Mouse (Mus musculus) urinary bladder, postnatal 14 days (tissue): ENCODE measurements around the gene Shank2.

Source experiments
- DNase-seq: peaks from one replicate; pipeline ENCODE4 v3.0.0; 2021; ENCODE audit warnings: low spot score

Gene Shank2

GRCm38 (mm10) chr7:144106352-144107011 is 104.8 kb downstream of the Shank2 start:
- DNase-seq: no peak

DNA sequence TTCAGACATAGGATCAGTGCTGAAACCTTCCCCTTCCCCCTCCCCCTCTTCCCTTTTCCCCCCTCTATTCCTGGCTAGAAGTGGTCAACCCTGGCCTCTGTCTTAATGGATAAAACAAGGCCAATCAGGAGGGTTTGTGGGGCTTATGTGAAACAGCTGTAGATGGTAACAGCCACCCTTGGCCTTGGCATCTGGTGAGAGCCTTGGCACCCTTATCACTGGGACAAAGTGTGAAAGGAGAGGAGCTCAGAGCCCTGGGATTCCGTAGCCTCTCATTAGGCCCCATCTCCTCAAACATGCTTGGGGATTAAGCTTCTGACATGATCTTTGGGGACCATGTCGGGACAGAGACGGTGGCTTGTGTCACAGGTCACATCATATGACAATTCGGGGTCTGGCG is 106.4 kb downstream of the Shank2 start:
- no peak for DNase-seq

GRCm38 (mm10) chr7:144111026-144111604 is 109.4 kb downstream of the Shank2 start:
- DNase-seq: no peak

DNA sequence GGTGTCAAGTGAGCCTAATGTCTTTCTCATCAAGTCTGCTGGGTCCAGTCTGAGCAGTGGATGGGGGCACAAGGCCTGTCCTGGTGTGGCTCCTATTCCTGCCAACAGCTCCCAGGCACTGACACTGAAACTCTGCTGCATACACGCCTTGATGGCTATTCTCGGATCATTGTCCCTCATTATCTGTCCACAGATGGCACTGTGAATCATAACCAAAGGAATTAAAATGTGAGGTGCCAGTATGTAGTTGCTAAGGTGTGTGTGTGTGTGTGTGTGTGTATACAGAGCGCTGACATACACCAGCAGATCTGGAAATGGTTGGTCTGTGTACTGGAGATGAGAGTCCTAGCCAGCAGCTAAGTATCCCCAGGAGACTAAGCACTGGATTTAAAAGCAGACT is 110.3 kb downstream of the Shank2 start:
- DNase-seq: no peak

GRCm38 (mm10) chr7:144114230-144114629 is 112.5 kb downstream of the Shank2 start:
- DNase-seq: no peak

- DNase-seq: no peak
Observed at GRCm38 (mm10) chr7:144119562-144119961, 117.8 kb downstream of the Shank2 start.

- DNase-seq: no peak
Observed at GRCm38 (mm10) chr7:144132699-144133387, 131.1 kb downstream of the Shank2 start.

- DNase-seq: no peak
Observed at GRCm38 (mm10) chr7:144133388-144133998, 131.8 kb downstream of the Shank2 start.

- DNase-seq: no peak
Observed at GRCm38 (mm10) chr7:144134699-144135098, 133.0 kb downstream of the Shank2 start.

DNA sequence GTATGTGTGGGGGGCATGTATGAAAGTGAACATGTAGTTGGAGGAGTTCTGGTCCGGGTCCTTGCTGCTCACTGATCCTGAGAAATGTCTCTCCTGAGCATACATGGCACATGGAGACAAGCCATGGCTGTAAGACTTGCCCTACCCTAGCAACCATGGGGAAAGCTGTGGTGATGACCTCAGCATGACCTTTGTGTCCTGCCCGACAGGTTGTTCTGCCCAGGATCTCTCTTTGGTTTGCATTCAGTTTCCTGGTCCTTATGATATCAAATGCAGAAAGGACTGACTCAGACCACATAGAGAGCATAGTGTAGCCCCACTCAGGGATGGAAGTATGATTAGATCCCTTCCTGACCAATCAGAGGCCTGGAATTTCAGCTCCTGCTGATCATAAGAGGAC is 136.1 kb downstream of the Shank2 start:
- peak; percentile 17 for DNase-seq

DNA sequence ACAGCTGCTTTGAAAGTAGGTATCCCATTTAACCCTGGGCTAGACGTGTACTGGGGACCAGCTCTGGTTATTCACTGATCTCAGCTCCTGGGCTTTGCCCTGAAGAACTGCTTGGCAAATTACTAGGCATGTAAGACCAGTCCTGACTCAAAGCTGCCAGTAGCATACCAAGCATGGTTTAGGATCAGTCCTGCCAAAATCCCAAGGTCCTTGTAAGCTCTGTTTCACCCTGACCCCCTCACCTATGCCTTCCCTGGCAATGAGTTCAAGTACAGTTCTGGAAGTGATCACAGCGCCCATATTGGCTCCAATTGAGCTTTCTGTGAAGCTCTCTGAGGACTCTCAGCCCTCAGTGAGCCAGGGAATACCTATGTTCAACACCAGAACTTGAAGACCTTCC is 136.7 kb downstream of the Shank2 start:
- no peak for DNase-seq

DNA sequence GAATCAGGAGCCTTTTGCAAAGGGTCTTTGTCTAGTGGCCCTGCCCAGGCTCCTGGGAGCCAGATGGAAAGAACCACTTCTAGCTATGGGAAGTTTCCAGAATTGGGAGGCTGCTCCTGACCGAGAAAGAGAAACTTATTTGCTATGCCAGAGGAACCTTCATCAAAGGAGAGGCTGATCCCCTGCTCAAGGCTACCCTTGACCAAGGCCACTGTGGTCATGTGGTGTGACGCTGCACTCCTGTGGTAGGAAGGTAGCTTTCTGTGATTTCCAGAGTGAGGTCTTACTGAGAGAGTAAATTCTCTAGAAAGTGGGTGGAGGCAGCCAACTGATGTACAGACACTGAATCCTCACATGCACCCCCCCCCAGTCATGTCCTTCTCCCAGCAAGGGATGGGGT is 138.0 kb downstream of the Shank2 start:
- no peak for DNase-seq

GRCm38 (mm10) chr7:144140470-144140869 is 138.7 kb downstream of the Shank2 start:
- no peak for DNase-seq

DNA sequence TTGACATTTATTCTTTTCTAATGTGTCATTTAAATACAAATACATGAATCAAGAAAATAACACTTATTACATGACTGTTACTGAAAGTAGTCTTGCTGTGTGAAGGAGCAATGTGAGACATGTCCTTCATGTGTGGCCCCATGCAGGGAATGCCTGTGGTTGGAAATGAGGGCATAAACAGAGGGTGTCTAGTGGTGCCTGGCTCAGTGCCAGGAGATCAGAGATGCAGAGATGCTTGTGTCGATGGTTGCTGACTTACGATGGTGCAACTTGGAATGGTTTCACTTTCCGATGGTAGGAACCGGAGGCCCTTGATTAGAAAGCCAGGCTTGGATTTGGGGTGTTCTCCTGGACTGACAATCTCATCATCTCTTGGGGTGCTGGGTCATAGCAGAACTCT is 140.3 kb downstream of the Shank2 start:
- DNase-seq: no peak

- DNase-seq: no peak
Observed at GRCm38 (mm10) chr7:144143941-144144340, 142.2 kb downstream of the Shank2 start.

- no peak for DNase-seq
Observed at GRCm38 (mm10) chr7:144148111-144148510, 146.4 kb downstream of the Shank2 start.

GRCm38 (mm10) chr7:144153124-144153523 is 151.4 kb downstream of the Shank2 start:
- no peak for DNase-seq

GRCm38 (mm10) chr7:144153682-144154081 is 152.0 kb downstream of the Shank2 start:
- DNase-seq: no peak

- no peak for DNase-seq
Observed at GRCm38 (mm10) chr7:144157936-144158335, 156.2 kb downstream of the Shank2 start.

GRCm38 (mm10) chr7:144159556-144159955 is 157.8 kb downstream of the Shank2 start:
- no peak for DNase-seq

DNA sequence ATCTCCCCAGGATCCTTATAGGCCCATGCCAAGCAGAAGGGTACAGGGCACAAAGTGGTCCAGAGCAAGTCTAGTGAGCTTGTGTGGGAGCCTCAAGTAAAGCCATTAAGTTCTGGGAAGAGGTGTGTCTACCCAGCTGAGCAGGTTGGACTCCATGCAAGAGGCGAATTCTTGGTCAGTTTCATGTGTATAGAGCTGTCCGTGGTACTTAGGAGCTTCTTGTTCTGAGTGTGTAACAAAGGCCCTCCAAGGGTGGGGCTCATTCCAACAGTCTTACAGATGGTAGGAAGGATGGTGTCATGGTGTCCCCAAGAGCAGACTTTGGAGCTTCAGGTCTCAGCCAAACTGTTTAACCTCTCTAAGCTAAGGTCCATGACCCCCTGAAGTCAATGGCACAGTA is 158.3 kb downstream of the Shank2 start:
- DNase-seq: no peak

GRCm38 (mm10) chr7:144160646-144161249 is 159.0 kb downstream of the Shank2 start:
- DNase-seq: no peak

DNA sequence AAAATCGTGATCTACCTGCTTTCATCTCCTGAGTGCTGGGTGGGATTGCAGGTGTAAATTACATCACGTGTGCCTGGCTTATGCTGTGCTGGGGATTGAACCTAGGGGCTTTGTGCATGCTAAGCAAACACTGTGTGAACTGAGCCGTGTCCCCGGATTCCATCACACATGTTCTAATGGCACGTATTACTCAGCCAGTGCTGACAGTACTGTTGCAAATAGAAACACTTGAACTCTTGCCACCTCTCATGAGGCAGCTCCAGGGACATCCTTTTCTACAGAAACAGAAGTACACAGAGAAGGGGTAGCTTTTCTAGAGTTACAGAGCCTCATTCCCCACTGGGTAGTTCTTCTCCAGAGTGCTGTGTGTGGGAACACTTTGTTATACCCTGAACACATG is 168.5 kb downstream of the Shank2 start:
- DNase-seq: no peak
